Comparison of ENCODE assay signal across 8 mouse cellular contexts in genomic region chr15:98933833-98934216, GRCm38 (mm10). TPM values are rescaled to one million over a fixed set of nuclear protein-coding genes. Genes with fewer than 3 reads are reported as not detected.
DNase-seq lines count a peak whose midpoint lies in the region; ATAC-seq and TF ChIP-seq lines count a peak whose summit lies in the region.

No protein-coding gene starts in this region.

- ATAC-seq in forebrain, embryonic 14.5 days, result peak; percentile 89
- peak; percentile 84 for ATAC-seq in liver, postnatal 0 days
- peak; percentile 93 for ATAC-seq in neural tube, embryonic 13.5 days (ENCODE audit: low read depth)

- H3K4me3 ChIP-seq in ES-E14 (ENCODE audit: insufficient read depth in 1 of 2, low read depth in 1 of 2, low read length in 2 of 2, poor library complexity in 1 of 2, severe bottlenecking in 1 of 2), result peak overlapping the region; percentile 90 to 95
- H3K4me3 ChIP-seq in forebrain, embryonic 14.5 days (ENCODE audit: low read depth, low read length), result peak overlapping the region; percentile 69
- peak overlapping the region; percentile 63 for H3K4me3 ChIP-seq in liver, postnatal 0 days (ENCODE audit: low read depth, low read length)
- peak overlapping the region; percentile 62 for H3K4me3 ChIP-seq in neural tube, embryonic 13.5 days

- peaks cover 0 to 10% of the 10 kb centered on the region in 2 experiments; a peak in 2 of 4 replicates for H3K4me1 ChIP-seq in ES-E14 (ENCODE audit: control insufficient read depth in 2 of 2, insufficient read depth in 2 of 2, low read length in 2 of 2, poor library complexity in 1 of 2)
- peaks cover 16% of the 10 kb centered on the region for H3K4me1 ChIP-seq in forebrain, embryonic 14.5 days (ENCODE audit: control insufficient read depth, insufficient read depth, low read length)
- H3K4me1 ChIP-seq in liver, postnatal 0 days (ENCODE audit: insufficient read depth), result peaks cover 17% of the 10 kb centered on the region
- H3K4me1 ChIP-seq in neural tube, embryonic 13.5 days (replicated peaks), result peaks cover 35% of the 10 kb centered on the region

- H3K27me3 ChIP-seq in forebrain, embryonic 14.5 days (replicated peaks; ENCODE audit: control insufficient read depth, insufficient read depth, low read length), result no peaks in the 10 kb centered on the region
- H3K27me3 ChIP-seq in liver, postnatal 0 days (ENCODE audit: insufficient read depth, low read length), result no peaks in the 10 kb centered on the region
- no peaks in the 10 kb centered on the region for H3K27me3 ChIP-seq in neural tube, embryonic 13.5 days

- in situ Hi-C loops in ES-E14 (cut with MboI; ENCODE audit: low sequenced_read_pairs in 2 of 2, unreplicated experiment in 2 of 2), result no loop called here

- H3K9ac ChIP-seq in ES-E14 (ENCODE audit: insufficient read depth, low read depth, low read length, poor library complexity, severe bottlenecking), result peak overlapping the region; percentile 99
- H3K9ac ChIP-seq in forebrain, embryonic 14.5 days (ENCODE audit: low read length), result peak overlapping the region; percentile 88
- H3K9ac ChIP-seq in liver, postnatal 0 days (replicated peaks), result peak overlapping the region; percentile 70
- peak overlapping the region; percentile 93 for H3K9ac ChIP-seq in neural tube, embryonic 13.5 days

- peak; percentile 77; the same call in 1 of the 2 replicates for TF ChIP-seq EP300 in liver, postnatal 0 days (IDR thresholded peaks at IDR 0.05; ENCODE audit: low read depth)

- H3K27ac ChIP-seq in ES-E14 (ENCODE audit: insufficient read depth, low read depth, low read length, poor library complexity, severe bottlenecking), result peak overlapping the region; percentile 99
- H3K27ac ChIP-seq in forebrain, embryonic 14.5 days (ENCODE audit: low read depth, low read length), result peak overlapping the region; percentile 99
- peak overlapping the region; percentile 89 for H3K27ac ChIP-seq in liver, postnatal 0 days (ENCODE audit: low read depth)
- H3K27ac ChIP-seq in neural tube, embryonic 13.5 days (replicated peaks), result peak overlapping the region; percentile 97

- no peaks in the 10 kb centered on the region for H3K9me3 ChIP-seq in ES-E14 (ENCODE audit: control insufficient read depth, insufficient read depth, low read depth, low read length)
- no peaks in the 10 kb centered on the region for H3K9me3 ChIP-seq in forebrain, embryonic 14.5 days (replicated peaks; ENCODE audit: control insufficient read depth, low read length)
- no peaks in the 10 kb centered on the region for H3K9me3 ChIP-seq in liver, postnatal 0 days (ENCODE audit: low read length)
- no peaks in the 10 kb centered on the region for H3K9me3 ChIP-seq in neural tube, embryonic 13.5 days

- peak; percentile 97 for DNase-seq in ES-E14 (ENCODE audit: low read depth, low spot score)
- peak; percentile 97 for DNase-seq in cerebellum, adult 11 months
- peak; percentile 99 for DNase-seq in forebrain, embryonic 14.5 days (ENCODE audit: low spot score)
- DNase-seq in heart, postnatal 14 days, result peak; percentile 96
- DNase-seq in layer of hippocampus, adult 11-12 months (ENCODE audit: low spot score), result peak; percentile 97
- DNase-seq in liver, postnatal 0 days, result peak; percentile 97
- peak; percentile 93 for DNase-seq in telencephalon, adult 2 months (ENCODE audit: low read depth, low spot score)

- peak overlapping the region; percentile 96 for H3K4me2 ChIP-seq in forebrain, embryonic 14.5 days (ENCODE audit: low read length)
- peak overlapping the region; percentile 84 for H3K4me2 ChIP-seq in liver, postnatal 0 days (ENCODE audit: low read depth, low read length)
- peak overlapping the region; percentile 98 for H3K4me2 ChIP-seq in neural tube, embryonic 13.5 days

- TF ChIP-seq CTCF in liver, postnatal 0 days (IDR thresholded peaks at IDR 0.05; ENCODE audit: low read depth), result no peak

- WGBS in forebrain, embryonic 14.5 days, result 0% methylated on average over 35 of the region's 35 CpGs
- under 1% methylated on average over 35 of the region's 35 CpGs for whole genome bisulfite sequencing in liver, postnatal 0 days (ENCODE audit: insufficient replicate concordance)
- under 1% methylated on average over 35 of the region's 35 CpGs for WGBS in neural tube, embryonic 13.5 days

- H3K36me3 ChIP-seq in ES-E14 (ENCODE audit: control insufficient read depth, insufficient read depth, low read length, poor library complexity, severe bottlenecking), result peaks cover 14% of the 10 kb centered on the region
- H3K36me3 ChIP-seq in forebrain, embryonic 14.5 days (ENCODE audit: control insufficient read depth, insufficient read depth, low read length), result peaks cover 19% of the 10 kb centered on the region
- peaks cover 10% of the 10 kb centered on the region for H3K36me3 ChIP-seq in liver, postnatal 0 days (replicated peaks; ENCODE audit: insufficient read depth, low read length)
- H3K36me3 ChIP-seq in neural tube, embryonic 13.5 days, result peaks cover 11% of the 10 kb centered on the region

- intact Hi-C loops in heart, postnatal 14 days (cut with DNase I), result loop anchor here (1.0 to 2.0 kb wide), 2 partner anchors 19 to 59 kb away; partner anchors contain the start of genes Gm49450 and Tuba1a

TF ChIP-seq in ES-E14, 5 proteins besides CTCF, POLR2A, EP300 and RAD21:
- no peak for TF ChIP-seq ZNF384 (IDR thresholded peaks at IDR 0.05; ENCODE audit: low read depth, low read length)
- TF ChIP-seq HCFC1 (IDR thresholded peaks at IDR 0.05; ENCODE audit: borderline replicate concordance, insufficient read depth, low read length), result peak; percentile 49; the same call in 1 of the 2 replicates

RNA-seq across cellular contexts. Expression of gene Tuba1b, which starts 0.5 kb away (rescaled TPM):
- 1,092 and 1,539 TPM in 2 replicates for total RNA-seq in ES-E14 (2012; rRNA removed)
- polyA plus RNA-seq in forebrain, embryonic 14.5 days (2014; fragmentation: Nextera tagmentation; extraction: Ambion mirVana), result 1,499 and 1,719 TPM in 2 replicates
- 100 to 1,000 TPM; 164 to 218 TPM for total RNA-seq in heart, postnatal 14 days (2021)
- 389 and 423 TPM in 2 replicates for polyA plus RNA-seq in liver, postnatal 0 days (2015; fragmentation: Nextera tagmentation; extraction: Ambion mirVana)
- 1,062 and 1,121 TPM in 2 replicates for polyA plus RNA-seq in neural tube, embryonic 13.5 days (2015; fragmentation: Nextera tagmentation; extraction: Ambion mirVana)

RNA-seq across cellular contexts. Expression of gene Lmbr1l, which starts 15.8 kb away (rescaled TPM):
- 55.1 and 73.3 TPM in 2 replicates for total RNA-seq in ES-E14 (2012; rRNA removed)
- 10.9 TPM in 2 replicates for polyA plus RNA-seq in forebrain, embryonic 14.5 days (2014; fragmentation: Nextera tagmentation; extraction: Ambion mirVana)
- 10 to 100 TPM; 13.6 to 13.7 TPM for total RNA-seq in heart, postnatal 14 days (2021)
- 4.9 and 5.1 TPM in 2 replicates for polyA plus RNA-seq in liver, postnatal 0 days (2015; fragmentation: Nextera tagmentation; extraction: Ambion mirVana)
- polyA plus RNA-seq in neural tube, embryonic 13.5 days (2015; fragmentation: Nextera tagmentation; extraction: Ambion mirVana), result 34.9 and 39.0 TPM in 2 replicates

RNA-seq across cellular contexts. Expression of gene Gm49450, which starts 19.5 kb away (rescaled TPM):
- not detected in 2 replicates for total RNA-seq in ES-E14 (2012; rRNA removed)
- not detected in 2 replicates for polyA plus RNA-seq in forebrain, embryonic 14.5 days (2014; fragmentation: Nextera tagmentation; extraction: Ambion mirVana)
- not detected for total RNA-seq in heart, postnatal 14 days (2021)
- polyA plus RNA-seq in liver, postnatal 0 days (2015; fragmentation: Nextera tagmentation; extraction: Ambion mirVana), result not detected in 2 replicates
- polyA plus RNA-seq in neural tube, embryonic 13.5 days (2015; fragmentation: Nextera tagmentation; extraction: Ambion mirVana), result not detected in 2 replicates

RNA-seq across cellular contexts. Expression of gene Tuba1a, which starts 19.7 kb away (rescaled TPM):
- total RNA-seq in ES-E14 (2012; rRNA removed), result 595 and 862 TPM in 2 replicates
- polyA plus RNA-seq in forebrain, embryonic 14.5 days (2014; fragmentation: Nextera tagmentation; extraction: Ambion mirVana), result 18,182 and 18,289 TPM in 2 replicates
- total RNA-seq in heart, postnatal 14 days (2021), result 100 to 1,000 TPM; 116 to 154 TPM
- polyA plus RNA-seq in liver, postnatal 0 days (2015; fragmentation: Nextera tagmentation; extraction: Ambion mirVana), result 28.1 and 28.7 TPM in 2 replicates
- 13,124 and 14,228 TPM in 2 replicates for polyA plus RNA-seq in neural tube, embryonic 13.5 days (2015; fragmentation: Nextera tagmentation; extraction: Ambion mirVana)

RNA-seq across cellular contexts. Expression of gene Dhh, which starts 35.5 kb away (rescaled TPM):
- total RNA-seq in ES-E14 (2012; rRNA removed), result 1.0 and 1.2 TPM in 2 replicates
- polyA plus RNA-seq in forebrain, embryonic 14.5 days (2014; fragmentation: Nextera tagmentation; extraction: Ambion mirVana), result 0.18 and 0.36 TPM in 2 replicates
- total RNA-seq in heart, postnatal 14 days (2021), result 1 to 10 TPM; 2.0 to 2.7 TPM
- 0.07 TPM in 1 of 2 replicates, not detected in the other for polyA plus RNA-seq in liver, postnatal 0 days (2015; fragmentation: Nextera tagmentation; extraction: Ambion mirVana)
- 3.1 and 4.3 TPM in 2 replicates for polyA plus RNA-seq in neural tube, embryonic 13.5 days (2015; fragmentation: Nextera tagmentation; extraction: Ambion mirVana)

Comparison
In these comparisons a context has a peak if more than half of its experiments do, and no peak if none do; other contexts are left out.
1. Peak in every context shown above with its lines: DNase-seq, ATAC-seq, H3K4me3 ChIP-seq and H3K27ac ChIP-seq.